Mouse (Mus musculus): Measurements from ENCODE around the gene Lpcat2. TPM values are rescaled to one million over a fixed set of nuclear protein-coding genes. Genes with fewer than 3 reads are reported as not detected.

Gene Lpcat2
- polyA plus RNA-seq (2016; fragmentation: Nextera tagmentation; extraction: Ambion mirVana): 4.8 and 5.0 TPM in 2 replicates

DNA sequence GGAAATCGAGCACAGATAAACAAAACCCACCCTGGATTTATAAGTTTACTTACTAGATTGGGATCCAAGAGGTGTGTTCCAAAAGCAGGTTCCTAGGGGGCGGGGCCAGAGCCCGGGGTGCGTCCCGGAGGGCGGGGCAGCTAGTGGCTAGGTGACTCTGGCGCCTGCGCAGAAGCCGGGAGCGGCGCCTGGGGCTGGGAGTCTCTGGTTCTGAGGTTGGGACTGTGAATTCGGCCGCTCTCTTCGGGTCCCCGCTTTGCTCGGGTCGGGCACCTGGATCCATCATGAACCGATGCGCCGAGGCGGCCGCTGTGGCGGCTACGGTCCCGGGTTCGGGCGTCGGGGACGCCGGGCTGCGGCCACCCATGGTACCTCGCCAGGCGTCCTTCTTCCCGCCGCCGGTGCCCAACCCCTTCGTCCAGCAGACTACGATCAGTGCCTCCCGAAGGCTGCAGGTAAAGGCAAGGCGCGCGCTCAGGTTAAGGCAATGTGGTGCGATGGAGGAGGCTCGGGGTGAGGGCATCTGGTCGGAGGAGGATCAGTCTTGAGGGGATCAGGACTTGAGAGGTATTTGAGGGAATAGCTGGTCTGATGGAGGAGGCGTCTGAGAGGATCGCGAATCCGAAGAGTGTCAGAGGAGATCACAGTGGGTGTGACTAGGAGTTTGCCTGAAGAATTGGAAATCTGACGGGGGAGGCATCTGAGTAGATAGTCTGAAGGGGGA, at the start of gene Lpcat2:
Gene Lpcat2, plus strand, starts transcription at position 169 of the 724 bp plus-strand sequence.
- Histone ChIP-seq H3K4me1 (peaks cover 13% of the 10 kb centered on the region; the same call in 1 of the 2 replicates), H3K4me3 (peak within 1 kb of the TSS; percentile 58), H3K27ac (no peak within 1 kb of the TSS), H3K9me3 (replicated peaks) (no peaks in the 10 kb centered on the region), H3K36me3 (no peaks in the 10 kb centered on the region), H3K27me3 (replicated peaks) (peaks cover 35% of the 10 kb centered on the region), H3K4me2 (peak within 1 kb of the TSS; percentile 75), H3K9ac (peak within 1 kb of the TSS; percentile 50; the same call in 1 of the 2 replicates)
- 6% methylated on average over 50 of the region's 50 CpGs for WGBS (ENCODE audit: insufficient replicate concordance)
- peak; percentile 62 for ATAC-seq

DNA sequence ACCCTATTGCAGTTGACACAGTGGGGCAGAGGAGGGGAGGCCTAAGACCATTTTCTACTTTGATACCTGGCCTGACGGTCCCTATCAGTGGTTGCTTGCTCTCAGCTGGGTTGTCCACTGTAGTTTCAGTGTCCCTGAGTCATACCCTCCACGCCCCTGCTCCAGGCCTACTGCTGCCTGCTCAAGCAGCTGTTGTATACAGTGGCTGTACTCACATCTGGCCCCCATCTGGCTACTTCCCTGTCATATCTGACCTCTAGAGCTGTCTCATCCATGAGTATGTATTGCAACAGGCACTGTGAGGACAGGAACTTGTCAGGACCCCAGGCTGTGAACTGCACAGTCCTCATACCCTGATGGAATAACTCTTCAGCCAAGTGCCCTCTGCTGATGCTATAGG, 42.4 kb upstream of the Lpcat2 start:
- Histone ChIP-seq H3K4me2 (no peak overlapping the region), H3K9me3 (replicated peaks) (no peaks in the 10 kb centered on the region), H3K9ac (no peak overlapping the region), H3K27ac (no peak overlapping the region), H3K4me1 (no peaks in the 10 kb centered on the region), H3K27me3 (replicated peaks) (no peaks in the 10 kb centered on the region), H3K4me3 (no peak overlapping the region), H3K36me3 (no peaks in the 10 kb centered on the region)
- ATAC-seq: no peak
- 57% methylated on average over 2 of the region's 2 CpGs for WGBS (ENCODE audit: insufficient replicate concordance)

DNA sequence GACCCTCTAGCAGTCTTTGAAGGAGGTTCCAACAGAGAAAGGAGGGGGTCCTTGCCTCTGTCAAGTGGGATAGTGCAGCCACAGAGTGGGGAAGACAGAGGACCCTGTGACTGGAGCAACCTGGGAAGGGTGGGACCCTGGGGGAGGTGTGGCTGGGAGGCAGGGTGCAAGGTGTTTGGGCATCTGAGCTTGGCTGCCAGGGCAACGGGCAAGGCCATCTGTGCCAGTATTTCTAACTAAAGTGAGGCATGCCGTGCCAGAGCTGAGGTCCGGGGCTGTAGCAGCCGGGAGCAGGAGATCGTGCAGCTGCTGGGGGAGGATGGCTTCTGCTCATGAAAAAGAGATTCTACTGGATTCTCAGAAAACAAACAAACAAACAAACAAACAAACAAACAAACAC, 39.5 kb upstream of the Lpcat2 start:
- no peak for ATAC-seq
- Histone ChIP-seq H3K27ac (no peak overlapping the region), H3K9me3 (replicated peaks) (no peaks in the 10 kb centered on the region), H3K9ac (no peak overlapping the region), H3K4me2 (no peak overlapping the region), H3K4me1 (no peaks in the 10 kb centered on the region), H3K4me3 (no peak overlapping the region), H3K36me3 (no peaks in the 10 kb centered on the region), H3K27me3 (replicated peaks) (no peaks in the 10 kb centered on the region)
- WGBS (ENCODE audit: insufficient replicate concordance): 80% methylated on average over 5 of the region's 5 CpGs

DNA sequence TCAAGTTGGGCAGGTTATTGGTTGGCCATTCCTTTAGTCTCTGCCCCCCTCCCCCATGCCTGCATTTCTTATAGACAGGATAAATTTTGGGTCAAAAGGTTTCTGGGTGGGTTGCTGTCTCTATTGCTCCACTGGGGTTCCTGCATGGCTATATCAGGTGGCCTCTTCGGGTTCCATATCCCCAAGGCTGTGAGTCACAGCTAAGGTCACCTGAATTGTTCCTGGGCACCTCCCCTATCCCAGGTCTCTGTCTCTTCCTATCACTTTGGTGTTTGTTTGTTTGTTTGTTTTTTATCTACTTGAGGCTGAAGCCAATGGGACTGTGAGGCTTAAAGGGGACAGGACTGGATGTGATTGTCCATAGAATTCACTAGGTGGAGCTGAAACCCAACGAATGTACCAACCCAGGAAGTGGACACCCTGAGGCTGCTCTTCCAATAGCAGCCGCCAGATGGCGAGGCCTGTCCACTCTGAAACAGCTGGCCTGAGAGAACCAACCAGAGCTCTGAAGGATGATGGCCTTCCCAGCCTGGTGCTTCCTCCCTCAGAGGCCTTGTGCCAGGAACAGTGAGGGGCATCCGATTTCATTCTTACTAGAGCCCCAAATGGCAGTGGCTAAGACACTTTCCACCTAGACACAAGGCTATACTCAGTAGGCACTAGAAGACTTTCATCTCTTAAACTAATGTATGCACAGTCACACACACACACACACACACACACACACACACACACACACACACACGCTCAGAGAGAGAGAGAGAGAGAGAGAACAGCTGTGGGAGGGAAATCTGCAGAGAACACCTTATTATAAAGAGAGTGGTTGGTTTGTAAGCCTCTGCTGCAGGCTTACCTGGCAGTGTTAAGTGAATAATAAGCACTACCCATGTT, 37.0 kb upstream of the Lpcat2 start:
- no peak overlapping the region for H3K4me2 ChIP-seq
- no peaks in the 10 kb centered on the region for H3K4me1 ChIP-seq
- H3K4me3 ChIP-seq: no peak overlapping the region
- H3K27ac ChIP-seq: no peak overlapping the region
- no peaks in the 10 kb centered on the region for H3K36me3 ChIP-seq
- no peaks in the 10 kb centered on the region for H3K9me3 ChIP-seq (replicated peaks)
- H3K27me3 ChIP-seq (replicated peaks): no peaks in the 10 kb centered on the region
- WGBS (ENCODE audit: insufficient replicate concordance): 15% methylated on average over 6 of the region's 6 CpGs
- no peak overlapping the region for H3K9ac ChIP-seq
- ATAC-seq: no peak

DNA sequence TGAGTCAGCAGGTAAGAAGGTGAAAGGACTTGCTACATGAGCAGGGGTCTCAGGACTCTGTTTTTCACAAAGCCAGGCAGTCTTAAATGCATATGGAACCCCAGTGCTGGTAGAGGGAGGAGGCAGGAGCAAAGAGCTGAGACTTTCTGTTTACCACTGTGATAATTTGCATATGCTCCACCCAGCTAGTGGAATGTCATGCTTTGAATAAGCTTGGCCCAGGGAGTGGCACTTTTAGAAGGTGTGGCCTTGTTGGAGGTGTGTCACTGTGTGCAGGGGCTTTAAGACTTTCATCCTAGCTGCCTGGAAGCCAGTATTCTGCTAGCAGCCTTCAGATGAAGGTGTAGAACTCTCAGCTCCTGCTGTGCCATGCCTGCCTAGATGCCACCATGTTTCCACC, 34.0 kb upstream of the Lpcat2 start:
- H3K36me3 ChIP-seq: no peaks in the 10 kb centered on the region
- no peak overlapping the region for H3K4me2 ChIP-seq
- H3K4me1 ChIP-seq: no peaks in the 10 kb centered on the region
- no peak overlapping the region for H3K27ac ChIP-seq
- no peak for ATAC-seq
- H3K9ac ChIP-seq: no peak overlapping the region
- H3K27me3 ChIP-seq (replicated peaks): peaks cover 2% of the 10 kb centered on the region; the same call in 1 of the 2 replicates
- no peaks in the 10 kb centered on the region for H3K9me3 ChIP-seq (replicated peaks)
- H3K4me3 ChIP-seq: no peak overlapping the region

DNA sequence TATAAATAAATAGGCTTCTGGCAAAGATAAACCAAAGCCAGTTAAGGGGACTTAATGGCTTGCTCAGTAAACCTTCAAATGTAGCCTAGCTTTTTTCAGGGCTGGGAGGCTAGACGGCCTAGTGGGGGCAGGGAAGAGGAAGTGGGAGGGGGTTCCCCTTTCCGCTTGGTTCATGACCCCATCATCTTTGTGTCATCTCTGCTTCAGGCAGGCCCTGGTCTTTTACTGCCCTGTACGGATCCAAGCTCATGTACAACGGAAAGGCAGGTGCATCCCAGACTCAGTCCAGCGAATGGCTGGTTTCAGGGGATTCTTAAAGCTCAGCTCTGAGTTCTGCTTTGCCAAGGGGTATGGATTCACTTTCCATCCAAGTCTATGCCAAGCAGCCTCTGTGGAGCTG, 32.8 kb upstream of the Lpcat2 start:
- Histone ChIP-seq H3K4me2 (no peak overlapping the region), H3K27ac (no peak overlapping the region), H3K36me3 (no peaks in the 10 kb centered on the region), H3K4me1 (no peaks in the 10 kb centered on the region), H3K9me3 (replicated peaks) (no peaks in the 10 kb centered on the region), H3K9ac (no peak overlapping the region), H3K27me3 (replicated peaks) (peaks cover 14% of the 10 kb centered on the region), H3K4me3 (no peak overlapping the region)
- 28% methylated on average over 5 of the region's 5 CpGs for whole genome bisulfite sequencing (ENCODE audit: insufficient replicate concordance)
- ATAC-seq: no peak

DNA sequence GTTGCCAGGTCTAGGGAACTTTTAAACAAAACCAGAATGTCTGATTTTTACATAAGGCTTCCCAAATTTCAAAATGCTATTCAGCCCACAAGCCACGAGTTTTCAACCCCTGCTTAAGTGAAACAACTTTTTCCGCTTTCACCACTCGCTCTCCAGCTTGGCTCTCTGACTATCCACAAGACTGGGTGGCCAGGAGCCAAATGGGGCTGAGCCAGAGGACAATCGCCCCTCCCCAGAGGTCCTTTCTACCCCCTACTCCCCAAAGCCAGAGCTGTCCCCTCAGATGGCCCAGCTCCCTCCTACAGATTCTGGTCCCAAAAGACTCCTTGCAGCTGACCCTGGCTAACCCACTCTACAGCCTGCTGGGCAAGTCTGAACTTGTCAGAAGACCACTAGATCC, 29.1 kb upstream of the Lpcat2 start:
- Histone ChIP-seq H3K27me3 (replicated peaks) (peaks cover 26% of the 10 kb centered on the region), H3K9ac (no peak overlapping the region), H3K4me2 (no peak overlapping the region), H3K4me3 (no peak overlapping the region), H3K9me3 (replicated peaks) (no peaks in the 10 kb centered on the region), H3K4me1 (no peaks in the 10 kb centered on the region), H3K27ac (no peak overlapping the region), H3K36me3 (no peaks in the 10 kb centered on the region)
- no peak for ATAC-seq
- WGBS (ENCODE audit: insufficient replicate concordance): 54% methylated on average over 4 of the region's 4 CpGs

DNA sequence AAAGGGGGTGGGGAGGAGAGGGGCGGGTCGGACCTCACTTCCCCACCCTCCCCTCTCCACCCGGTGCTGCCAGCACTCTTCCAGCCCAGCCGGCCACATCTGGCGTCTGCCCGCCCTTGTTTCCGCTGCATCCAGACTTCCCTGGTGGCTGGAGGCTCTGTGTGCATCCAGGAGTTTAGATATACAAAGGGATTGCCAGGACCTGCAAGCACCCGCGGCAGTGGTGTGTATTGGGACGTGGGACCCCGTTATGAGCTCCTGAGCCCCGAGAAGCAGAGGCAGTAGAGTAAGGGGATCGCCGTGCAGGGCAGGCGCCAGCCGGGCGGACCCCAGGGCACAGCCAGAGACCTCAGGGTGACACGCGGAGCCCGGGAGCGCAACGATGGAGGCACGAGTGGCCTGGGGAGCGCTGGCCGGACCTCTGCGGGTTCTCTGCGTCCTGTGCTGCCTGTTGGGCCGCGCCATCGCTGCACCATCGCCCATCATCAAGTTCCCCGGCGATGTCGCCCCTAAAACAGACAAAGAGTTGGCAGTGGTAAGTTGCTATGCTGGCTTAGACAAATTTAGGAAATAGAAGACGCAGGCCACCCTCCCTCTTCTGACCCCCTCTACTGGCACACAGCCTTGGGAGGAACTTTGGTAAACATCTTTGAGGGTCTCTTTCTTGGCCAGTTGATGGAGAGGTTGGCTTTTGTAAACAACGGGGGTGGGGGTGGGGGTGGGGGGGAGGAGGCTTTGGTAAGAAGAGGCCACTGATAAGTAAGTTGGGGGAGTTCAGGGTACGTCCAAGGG, 27.7 kb upstream of the Lpcat2 start, which contains the start of gene Mmp2:
Gene Mmp2, plus strand, starts transcription at position 49 of the 792 bp plus-strand sequence.
- ATAC-seq: 0 out of 2 replicates have a peak, but pooled peaks have one; percentile 30
- peak within 1 kb of the TSS; percentile 43 for H3K9ac ChIP-seq
- 2% methylated on average over 36 of the region's 37 CpGs for WGBS (ENCODE audit: insufficient replicate concordance)
- H3K36me3 ChIP-seq: no peaks in the 10 kb centered on the region
- H3K4me3 ChIP-seq: peak within 1 kb of the TSS; percentile 40
- no peaks in the 10 kb centered on the region for H3K9me3 ChIP-seq (replicated peaks)
- H3K4me1 ChIP-seq: no peaks in the 10 kb centered on the region
- 0 out of 2 replicates have a peak within 1 kb of the TSS, but pooled peaks have one; percentile 28 for H3K27ac ChIP-seq
- peaks cover 26% of the 10 kb centered on the region for H3K27me3 ChIP-seq (replicated peaks)
- peak within 1 kb of the TSS; percentile 51 for H3K4me2 ChIP-seq

DNA sequence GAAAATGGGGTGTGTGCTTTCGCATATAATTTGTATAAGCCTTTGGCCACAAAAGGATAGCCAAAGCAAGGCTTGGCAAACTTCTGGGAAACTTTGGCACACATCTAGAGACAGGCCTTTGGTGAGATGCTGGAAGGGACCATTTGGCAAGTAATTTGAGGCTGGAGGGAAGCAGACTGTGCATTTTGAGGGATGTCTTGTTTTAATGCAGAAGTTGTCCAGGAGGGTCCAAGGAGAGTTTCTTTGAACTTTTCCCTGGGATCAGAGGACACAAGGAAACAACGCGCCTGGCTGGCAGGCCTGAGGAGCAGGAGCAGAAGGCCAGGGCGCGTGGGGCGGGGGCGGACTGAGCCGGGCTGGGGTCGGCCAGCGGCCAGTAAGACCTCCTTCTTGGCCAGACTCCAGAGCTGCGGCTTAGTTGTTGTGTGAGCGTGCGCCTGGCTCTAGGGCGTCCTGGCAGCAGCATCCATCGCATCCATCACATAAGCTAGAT, 26.8 kb upstream of the Lpcat2 start:
- 0 out of 2 replicates have a peak, but pooled peaks have one; percentile 18 for ATAC-seq
- Histone ChIP-seq H3K9ac (no peak overlapping the region), H3K27ac (no peak overlapping the region), H3K9me3 (replicated peaks) (no peaks in the 10 kb centered on the region), H3K4me1 (no peaks in the 10 kb centered on the region), H3K4me3 (0 out of 2 replicates have a peak overlapping the region, but pooled peaks have one; percentile 40), H3K27me3 (replicated peaks) (peaks cover 26% of the 10 kb centered on the region), H3K36me3 (no peaks in the 10 kb centered on the region), H3K4me2 (peak overlapping the region; percentile 51)
- WGBS (ENCODE audit: insufficient replicate concordance): 64% methylated on average over 13 of the region's 15 CpGs

DNA sequence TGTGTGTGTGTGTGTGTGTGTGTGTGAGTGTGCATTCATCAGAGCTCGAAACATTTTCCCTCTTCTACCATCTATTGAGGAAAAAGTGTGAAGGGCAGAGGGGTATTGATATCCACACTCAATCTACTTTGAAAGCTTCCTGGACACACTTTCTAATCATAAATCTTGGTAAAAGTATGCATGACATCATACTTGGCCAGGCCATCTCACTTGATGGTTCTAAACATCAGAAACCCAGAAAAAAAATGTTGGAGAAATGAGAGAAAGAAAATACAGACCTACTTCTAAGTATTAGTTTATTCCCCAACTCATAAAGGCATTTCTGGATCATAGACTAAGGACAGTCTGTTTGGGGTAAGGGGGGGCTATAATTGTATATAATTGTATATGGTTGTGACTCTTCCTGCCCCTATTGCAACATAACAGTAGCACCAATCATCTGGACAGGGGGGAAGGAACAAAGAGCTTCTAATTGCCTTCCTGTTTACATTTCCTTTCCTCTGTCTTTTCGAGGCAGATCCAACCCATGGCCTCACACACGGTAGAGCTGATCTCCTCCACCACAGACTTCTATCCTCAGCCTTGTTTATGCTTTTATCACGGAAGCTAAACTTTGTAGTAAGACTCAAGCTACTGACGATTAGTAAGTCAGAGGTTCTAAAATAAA, 20.9 kb upstream of the Lpcat2 start:
- Histone ChIP-seq H3K9ac (no peak overlapping the region), H3K4me3 (no peak overlapping the region), H3K4me2 (no peak overlapping the region), H3K9me3 (replicated peaks) (no peaks in the 10 kb centered on the region), H3K27me3 (replicated peaks) (no peaks in the 10 kb centered on the region), H3K27ac (no peak overlapping the region), H3K4me1 (no peaks in the 10 kb centered on the region), H3K36me3 (no peaks in the 10 kb centered on the region)
- ATAC-seq: no peak
- 32% methylated on average over 5 of the region's 5 CpGs for WGBS (ENCODE audit: insufficient replicate concordance)
